Mouse (Mus musculus): ENCODE data around the gene Iqcf1.

DNA sequence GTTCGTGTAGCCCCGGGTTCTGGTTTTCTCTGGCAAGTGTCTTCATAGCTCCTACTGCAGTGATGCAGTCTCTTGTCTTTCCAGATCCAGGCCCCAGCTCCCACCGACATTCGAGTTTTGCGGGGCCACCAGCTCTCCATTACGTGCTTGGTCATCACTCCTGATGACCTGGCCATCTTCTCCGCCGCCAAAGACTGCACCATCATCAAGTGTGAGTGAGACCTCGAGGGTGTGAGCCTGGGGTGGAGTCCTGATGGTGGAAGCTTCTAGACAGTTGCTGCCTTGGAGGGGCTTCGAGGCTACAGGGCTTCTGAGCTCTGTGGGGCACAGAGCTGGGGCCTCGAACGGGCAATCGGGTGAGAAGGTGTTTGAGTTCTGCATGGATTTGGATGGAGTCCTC, 18.1 kb upstream of the Iqcf1 start:
- no peak for TF ChIP-seq MAFK (IDR thresholded peaks at IDR 0.05; ENCODE audit: insufficient read depth, low read depth, low read length)
- TF ChIP-seq ZNF384 (IDR thresholded peaks at IDR 0.05; ENCODE audit: low read depth, low read length) = no peak
